Mouse (Mus musculus) gastrocnemius, postnatal 14 days (tissue): ENCODE data around the gene Acan. TPM values are rescaled to one million over a fixed set of nuclear protein-coding genes. Genes with fewer than 3 reads are reported as not detected.

Source experiments
- DNase-seq: peaks from one replicate; pipeline ENCODE4 v3.0.0; 2021; ENCODE audit warnings: mixed read lengths
- intact Hi-C: fragments of 180-260 bp; cut with DNase I; formaldehyde crosslinking; loops from one replicate; pipeline ENCODE4 v1.15.1; 2025; ENCODE audit warnings: low total_unique reads
- total RNA-seq, 2 experiments: library from RNA; stranded (reverse); gene quantifications; 2 replicates each; pipeline ENCODE4 v1.2.3; 2021

The Acan gene
- total RNA-seq, 2 experiments from 2014 or later, result 2.0 to 2.4 TPM

GRCm38 (mm10) chr7:79130843-79131444 lies 77.7 kb downstream of the Acan start, which contains the start of gene Hapln3:
Gene Hapln3, minus strand, starts transcription at chr7:79131018.
- intact Hi-C loops, result no loop called here
- no peak for DNase-seq

- intact Hi-C loops, result no loop called here
- DNase-seq, result no peak
Measured at GRCm38 (mm10) chr7:79133391-79133790, 80.1 kb downstream of the Acan start.

GRCm38 (mm10) chr7:79139328-79139824 lies 86.1 kb downstream of the Acan start:
- intact Hi-C loops, result no loop called here
- no peak for DNase-seq

- no peak for DNase-seq
- intact Hi-C loops, result loop anchor here (5.0 kb wide), 1 partner anchor 207 kb away; no protein-coding TSS in a partner anchor
Measured at GRCm38 (mm10) chr7:79139891-79140591, 86.8 kb downstream of the Acan start.

GRCm38 (mm10) chr7:79140897-79141296 lies 87.6 kb downstream of the Acan start:
- peak; percentile 76 for DNase-seq
- intact Hi-C loops, result loop anchor here (5.0 kb wide), 1 partner anchor 206 kb away; no protein-coding TSS in a partner anchor

GRCm38 (mm10) chr7:79147011-79147837 lies 93.9 kb downstream of the Acan start:
- intact Hi-C loops, result no loop called here
- DNase-seq, result peak; percentile 29

- DNase-seq, result no peak
- intact Hi-C loops, result no loop called here
Measured at GRCm38 (mm10) chr7:79147931-79148653, 94.8 kb downstream of the Acan start.

GRCm38 (mm10) chr7:79148711-79149266 lies 95.5 kb downstream of the Acan start, which contains the start of gene Mfge8:
Gene Mfge8, minus strand, starts transcription at chr7:79149060.
- intact Hi-C loops, result no loop called here
- DNase-seq, result peak; percentile 91

GRCm38 (mm10) chr7:79149522-79149921 lies 96.2 kb downstream of the Acan start:
- DNase-seq, result no peak
- intact Hi-C loops, result no loop called here

- intact Hi-C loops, result no loop called here
- no peak for DNase-seq
Measured at GRCm38 (mm10) chr7:79159406-79159805, 106.1 kb downstream of the Acan start.

Other genes starting within 250 kb of the Acan start
- gene Det1, start 206.2 kb upstream of the Acan start, total RNA-seq, result 1 to 10 TPM; 8.5 to 9.2 TPM
- 10 to 100 TPM; 23.2 to 27.5 TPM for gene Aen, start 157.6 kb upstream of the Acan start, total RNA-seq
- gene Isg20, start 140.1 kb upstream of the Acan start, total RNA-seq, result 1 to 10 TPM; 1.0 to 1.2 TPM
- under 1 TPM; 0.49 to 0.55 TPM for gene Hapln3, start 77.5 kb downstream of the Acan start, total RNA-seq
- 10 to 100 TPM; 67.9 to 70.7 TPM for gene Mfge8, start 95.6 kb downstream of the Acan start, total RNA-seq
- gene Abhd2, start 219.7 kb downstream of the Acan start, total RNA-seq, result 10 to 100 TPM in 1 of 2 experiments, 1 to 10 TPM in 1; 8.7 to 11.7 TPM